In genomic region chr5:93267851-93268606, GRCm38 (mm10) we compare ENCODE assay signal across 8 mouse cellular contexts. TPM values are rescaled to one million over a fixed set of nuclear protein-coding genes. Genes with fewer than 3 reads are reported as not detected.
A peak's percentile ranks its signal among the peaks of the same experiment; 100 is the strongest.
DNase-seq lines count a peak whose midpoint lies in the region; ATAC-seq and TF ChIP-seq lines count a peak whose summit lies in the region.

No protein-coding gene starts in this region.

- peak; percentile 38; the same call in 1 of the 2 replicates for TF ChIP-seq CTCF in bone marrow, adult 2 months (IDR thresholded peaks at IDR 0.05; ENCODE audit: control insufficient read depth, insufficient read depth, low read length)
- peak; percentile 19; the same call in 1 of the 2 replicates for TF ChIP-seq CTCF in embryonic fibroblast, embryonic 13.5 days (IDR thresholded peaks at IDR 0.05; ENCODE audit: borderline replicate concordance, insufficient read depth, low read length)

- under 1% methylated on average over 48 of the region's 48 CpGs for WGBS in bone marrow, adult 2 months
- WGBS in heart, embryonic 11.5 days (ENCODE audit: insufficient replicate concordance) = under 1% methylated on average over 48 of the region's 48 CpGs
- under 1% methylated on average over 48 of the region's 48 CpGs for WGBS in kidney, embryonic 15.5 days
- under 1% methylated on average over 48 of the region's 48 CpGs for WGBS in liver, embryonic 11.5 days

- H3ac ChIP-seq in myocyte (ENCODE audit: control insufficient read depth, insufficient read length) = peak overlapping the region; percentile 65

- peak overlapping the region; percentile 89 for H3K9ac ChIP-seq in heart, embryonic 11.5 days (ENCODE audit: low read depth, low read length)
- peak overlapping the region; percentile 98 for H3K9ac ChIP-seq in kidney, embryonic 15.5 days
- peak overlapping the region; percentile 82 for H3K9ac ChIP-seq in liver, embryonic 11.5 days (ENCODE audit: low read depth, low read length)

- peaks cover 3% of the 10 kb centered on the region; the same call in 1 of the 2 replicates for H3K4me1 ChIP-seq in bone marrow, adult 2 months (ENCODE audit: control insufficient read depth, insufficient read depth, low read length)
- peaks cover 2% of the 10 kb centered on the region; the same call in 1 of the 2 replicates for H3K4me1 ChIP-seq in embryonic fibroblast, embryonic 13.5 days (ENCODE audit: control insufficient read depth, insufficient read depth, low read length)
- peaks cover 7% of the 10 kb centered on the region for H3K4me1 ChIP-seq in heart, embryonic 11.5 days (ENCODE audit: control insufficient read depth, insufficient read depth, low read length)
- H3K4me1 ChIP-seq in kidney, embryonic 15.5 days = peaks cover 30% of the 10 kb centered on the region
- H3K4me1 ChIP-seq in liver, embryonic 11.5 days (replicated peaks; ENCODE audit: control insufficient read depth, insufficient read depth, low read length) = peaks cover 26% of the 10 kb centered on the region

- H3K36me3 ChIP-seq in heart, embryonic 11.5 days (ENCODE audit: control insufficient read depth, insufficient read depth, low read length) = peaks cover 18% of the 10 kb centered on the region
- H3K36me3 ChIP-seq in kidney, embryonic 15.5 days = peaks cover 33% of the 10 kb centered on the region
- peaks cover 10% of the 10 kb centered on the region for H3K36me3 ChIP-seq in liver, embryonic 11.5 days (ENCODE audit: control insufficient read depth, insufficient read depth, low read length)
- peaks cover 25% of the 10 kb centered on the region for H3K36me3 ChIP-seq in myocyte (ENCODE audit: control insufficient read depth, insufficient read depth)

- peak; percentile 86 to 87 for DNase-seq in B cell, adult 2 months
- peak; percentile 86 for DNase-seq in liver, embryonic 11.5 days (ENCODE audit: low spot score)
- DNase-seq in spleen, postnatal 4 days (ENCODE audit: low spot score in 2 of 2) = peak; percentile 78 to 85

- peak; percentile 35; the same call in 1 of the 2 replicates for TF ChIP-seq POLR2A in bone marrow, adult 2 months (IDR thresholded peaks at IDR 0.05; ENCODE audit: borderline replicate concordance, control insufficient read depth, low read depth, low read length)
- peak; percentile 45 for TF ChIP-seq POLR2A in embryonic fibroblast, embryonic 13.5 days (IDR thresholded peaks at IDR 0.05; ENCODE audit: low read depth, low read length)
- TF ChIP-seq POLR2A in myocyte (IDR thresholded peaks at IDR 0.05; ENCODE audit: insufficient read length, low read depth) = peak; percentile 48

- no peaks in the 10 kb centered on the region for H3K27me3 ChIP-seq in heart, embryonic 11.5 days (ENCODE audit: control insufficient read depth, insufficient read depth, low read length)
- no peaks in the 10 kb centered on the region for H3K27me3 ChIP-seq in kidney, embryonic 15.5 days
- H3K27me3 ChIP-seq in liver, embryonic 11.5 days (replicated peaks; ENCODE audit: control insufficient read depth, insufficient read depth, low read length) = no peaks in the 10 kb centered on the region
- no peaks in the 10 kb centered on the region for H3K27me3 ChIP-seq in myocyte (ENCODE audit: control insufficient read depth, insufficient read depth, insufficient read length)

- H3K79me2 ChIP-seq in myocyte (ENCODE audit: control insufficient read depth, insufficient read depth) = peaks cover 16% of the 10 kb centered on the region

- ATAC-seq in heart, embryonic 11.5 days (replicated peaks; ENCODE audit: insufficient number of reproducible peaks, low FRiP score, low TSS enrichment) = peak; percentile 65
- ATAC-seq in kidney, embryonic 15.5 days (replicated peaks; ENCODE audit: low FRiP score) = peak; percentile 79
- ATAC-seq in liver, embryonic 11.5 days (replicated peaks; ENCODE audit: low FRiP score) = peak; percentile 51

- peak overlapping the region; percentile 89 for H3K4me3 ChIP-seq in bone marrow, adult 2 months (replicated peaks; ENCODE audit: control insufficient read depth, low read depth, low read length)
- peak overlapping the region; percentile 87 for H3K4me3 ChIP-seq in embryonic fibroblast, embryonic 13.5 days (ENCODE audit: insufficient read depth, low read length)
- peak overlapping the region; percentile 98 for H3K4me3 ChIP-seq in heart, embryonic 11.5 days (ENCODE audit: low read depth, low read length)
- H3K4me3 ChIP-seq in kidney, embryonic 15.5 days (replicated peaks) = peak overlapping the region; percentile 98
- H3K4me3 ChIP-seq in liver, embryonic 11.5 days (ENCODE audit: low read depth, low read length) = peak overlapping the region; percentile 94
- H3K4me3 ChIP-seq in myocyte = peak overlapping the region; percentile 95

- peak overlapping the region; percentile 64 for H3K4me2 ChIP-seq in heart, embryonic 11.5 days
- H3K4me2 ChIP-seq in kidney, embryonic 15.5 days = peak overlapping the region; percentile 61
- H3K4me2 ChIP-seq in liver, embryonic 11.5 days = peak overlapping the region; percentile 95
- H3K4me2 ChIP-seq in myocyte (ENCODE audit: low read depth) = peak overlapping the region; percentile 92

- H3K9me3 ChIP-seq in heart, embryonic 11.5 days (replicated peaks; ENCODE audit: control insufficient read depth, low read length) = no peaks in the 10 kb centered on the region
- H3K9me3 ChIP-seq in kidney, embryonic 15.5 days (replicated peaks) = no peaks in the 10 kb centered on the region
- H3K9me3 ChIP-seq in liver, embryonic 11.5 days (ENCODE audit: control insufficient read depth, low read length) = no peaks in the 10 kb centered on the region

- peak overlapping the region; percentile 89 for H3K27ac ChIP-seq in bone marrow, adult 2 months (ENCODE audit: control insufficient read depth, insufficient read depth, low read depth, low read length, poor library complexity)
- H3K27ac ChIP-seq in embryonic fibroblast, embryonic 13.5 days (ENCODE audit: insufficient read depth, low read length) = peak overlapping the region; percentile 79
- H3K27ac ChIP-seq in heart, embryonic 11.5 days (ENCODE audit: low read depth, low read length) = peak overlapping the region; percentile 92
- H3K27ac ChIP-seq in kidney, embryonic 15.5 days = peak overlapping the region; percentile 98
- H3K27ac ChIP-seq in liver, embryonic 11.5 days (ENCODE audit: low read depth, low read length) = peak overlapping the region; percentile 73

TF ChIP-seq in myocyte, 11 proteins besides CTCF, POLR2A, EP300 and RAD21:
- TF ChIP-seq REST (IDR thresholded peaks at IDR 0.05; ENCODE audit: insufficient read depth, insufficient read length) = no peak
- TF ChIP-seq MYOD1 (IDR thresholded peaks at IDR 0.05; ENCODE audit: control insufficient read depth in 1 of 3, insufficient read length in 2 of 3, low read depth in 2 of 3) = no peak
- no peak for TF ChIP-seq SRF (IDR thresholded peaks at IDR 0.05; ENCODE audit: control insufficient read depth, insufficient read length, low read depth)
- no peak for TF ChIP-seq TCF3 (IDR thresholded peaks at IDR 0.05; ENCODE audit: insufficient read length, low read depth)
- TF ChIP-seq CEBPB (IDR thresholded peaks at IDR 0.05; ENCODE audit: insufficient read depth, poor library complexity, severe bottlenecking) = peak; percentile 89
- peak; percentile 60 for TF ChIP-seq POLR2AphosphoS2 (IDR thresholded peaks at IDR 0.05; ENCODE audit: insufficient read length, low read depth)
- no peak for TF ChIP-seq MAX (IDR thresholded peaks at IDR 0.05; ENCODE audit: low read depth)
- TF ChIP-seq USF1 (IDR thresholded peaks at IDR 0.05; ENCODE audit: low read depth) = no peak
- no peak for TF ChIP-seq MYOG (IDR thresholded peaks at IDR 0.05; ENCODE audit: control insufficient read depth in 1 of 3, insufficient read depth in 1 of 3, insufficient read length in 2 of 3, low read depth in 2 of 3)
- no peak for TF ChIP-seq TCF12 (IDR thresholded peaks at IDR 0.05; ENCODE audit: insufficient read depth, poor library complexity, severe bottlenecking)

RNA-seq across cellular contexts. Expression of gene Ccng2, which starts 1.0 kb away (rescaled TPM):
- polyA plus RNA-seq in bone marrow, adult 2 months (2011; ENCODE audit: insufficient read depth, insufficient read length, low replicate concordance, missing spikeins) = 9.0 and 11.7 TPM in 2 replicates
- 32.6 and 35.3 TPM in 2 replicates for polyA plus RNA-seq in embryonic fibroblast, embryonic 13.5 days (2011; ENCODE audit: insufficient read length, low read depth, missing spikeins)
- 39.5 and 44.0 TPM in 2 replicates for polyA plus RNA-seq in heart, embryonic 11.5 days (2014; fragmentation: Nextera tagmentation; extraction: Ambion mirVana)
- polyA plus RNA-seq in kidney, embryonic 15.5 days (2015; fragmentation: Nextera tagmentation; extraction: Ambion mirVana) = 63.8 and 65.7 TPM in 2 replicates
- 18.0 and 21.2 TPM in 2 replicates for polyA plus RNA-seq in liver, embryonic 11.5 days (2014; fragmentation: Nextera tagmentation; extraction: Ambion mirVana)
- polyA plus RNA-seq in myocyte (2012; fragmentation: generic; extraction: Trizol) = 22.9 TPM

Comparison
In these comparisons a context has a peak if more than half of its experiments do, and no peak if none do; other contexts are left out.
1. Peak in every context shown above with its lines: DNase-seq, ATAC-seq, H3K4me3 ChIP-seq and H3K27ac ChIP-seq.